In genomic region chr9:101077486-101077885, GRCm38 (mm10) we compare ENCODE assay signal across 7 mouse cellular contexts. TPM values are rescaled to one million over a fixed set of nuclear protein-coding genes. Genes with fewer than 3 reads are reported as not detected.
DNase-seq lines count a peak whose midpoint lies in the region; ATAC-seq lines count a peak whose summit lies in the region.

No protein-coding gene starts in this region.

- peak overlapping the region; percentile 100 for H3K9ac ChIP-seq in lung, embryonic 16.5 days (ENCODE audit: low read length)
- peak overlapping the region; percentile 31; the same call in 1 of the 2 replicates for H3K9ac ChIP-seq in limb, embryonic 12.5 days (replicated peaks)
- no peak overlapping the region for H3K9ac ChIP-seq in stomach, embryonic 15.5 days

- H3K27me3 ChIP-seq in lung, embryonic 16.5 days (ENCODE audit: control insufficient read depth, insufficient read depth, low read depth, low read length) = no peaks in the 10 kb centered on the region
- H3K27me3 ChIP-seq in forebrain, embryonic 10.5 days (ENCODE audit: poor library complexity, severe bottlenecking) = no peaks in the 10 kb centered on the region
- H3K27me3 ChIP-seq in limb, embryonic 12.5 days = no peaks in the 10 kb centered on the region
- no peaks in the 10 kb centered on the region for H3K27me3 ChIP-seq in stomach, embryonic 15.5 days (replicated peaks)

- H3K4me3 ChIP-seq in lung, embryonic 16.5 days (ENCODE audit: low read length) = peak overlapping the region; percentile 81
- H3K4me3 ChIP-seq in forebrain, embryonic 10.5 days = peak overlapping the region; percentile 76
- peak overlapping the region; percentile 96 for H3K4me3 ChIP-seq in limb, embryonic 12.5 days (replicated peaks)
- peak overlapping the region; percentile 96 for H3K4me3 ChIP-seq in stomach, embryonic 15.5 days (replicated peaks)

- no peak for DNase-seq in lung, postnatal 36 days
- DNase-seq in forebrain, embryonic 10.5 days (ENCODE audit: extremely low spot score, low spot score) = no peak
- no peak for DNase-seq in cerebellum, postnatal 10 days

- H3K4me1 ChIP-seq in lung, embryonic 16.5 days (replicated peaks; ENCODE audit: control insufficient read depth, insufficient read depth, low read length) = peaks cover 23% of the 10 kb centered on the region
- H3K4me1 ChIP-seq in forebrain, embryonic 10.5 days = peaks cover 50% of the 10 kb centered on the region
- H3K4me1 ChIP-seq in limb, embryonic 12.5 days (replicated peaks) = peaks cover 33% of the 10 kb centered on the region
- H3K4me1 ChIP-seq in stomach, embryonic 15.5 days = peaks cover 14% of the 10 kb centered on the region; the same call in 1 of the 2 replicates

- no peak overlapping the region for H3K27ac ChIP-seq in lung, embryonic 16.5 days (ENCODE audit: low read length)
- no peak overlapping the region for H3K27ac ChIP-seq in forebrain, embryonic 10.5 days
- no peak overlapping the region for H3K27ac ChIP-seq in limb, embryonic 12.5 days
- no peak overlapping the region for H3K27ac ChIP-seq in stomach, embryonic 15.5 days

- no peak for ATAC-seq in lung, embryonic 16.5 days (ENCODE audit: low read depth)
- no peak for ATAC-seq in limb, embryonic 12.5 days (ENCODE audit: insufficient number of reproducible peaks, insufficient read depth, low FRiP score, low TSS enrichment, low read depth)
- no peak for ATAC-seq in stomach, embryonic 15.5 days (ENCODE audit: insufficient read depth, low FRiP score, low read depth)
- no peak for ATAC-seq in CD4-positive, CD25-positive, alpha-beta regulatory T cell, adult 4 months

- no peaks in the 10 kb centered on the region for H3K36me3 ChIP-seq in lung, embryonic 16.5 days (ENCODE audit: control insufficient read depth, insufficient read depth, low read length)
- peaks cover 14% of the 10 kb centered on the region for H3K36me3 ChIP-seq in forebrain, embryonic 10.5 days (replicated peaks)
- no peaks in the 10 kb centered on the region; the same call in 1 of the 2 replicates for H3K36me3 ChIP-seq in limb, embryonic 12.5 days
- H3K36me3 ChIP-seq in stomach, embryonic 15.5 days = no peaks in the 10 kb centered on the region

- H3K4me2 ChIP-seq in lung, embryonic 16.5 days (ENCODE audit: low read depth, low read length) = peak overlapping the region; percentile 85
- H3K4me2 ChIP-seq in limb, embryonic 12.5 days = peak overlapping the region; percentile 78
- peak overlapping the region; percentile 73 for H3K4me2 ChIP-seq in stomach, embryonic 15.5 days

- no peaks in the 10 kb centered on the region for H3K9me3 ChIP-seq in lung, embryonic 16.5 days (ENCODE audit: control insufficient read depth, low read length)
- H3K9me3 ChIP-seq in forebrain, embryonic 10.5 days = no peaks in the 10 kb centered on the region
- H3K9me3 ChIP-seq in limb, embryonic 12.5 days = no peaks in the 10 kb centered on the region
- no peaks in the 10 kb centered on the region for H3K9me3 ChIP-seq in stomach, embryonic 15.5 days

RNA-seq across cellular contexts. Expression of gene Msl2, which starts 3.6 kb away (rescaled TPM):
- 3.7 and 3.9 TPM in 2 replicates for polyA plus RNA-seq in lung, embryonic 16.5 days (2015; fragmentation: Nextera tagmentation; extraction: Ambion mirVana)
- polyA plus RNA-seq in forebrain, embryonic 10.5 days (2016; fragmentation: Nextera tagmentation; extraction: Ambion mirVana) = 3.4 and 4.0 TPM in 2 replicates
- 8.9 and 10.6 TPM in 2 replicates for polyA plus RNA-seq in limb, embryonic 12.5 days (2016; fragmentation: Nextera tagmentation; extraction: Ambion mirVana)
- polyA plus RNA-seq in stomach, embryonic 15.5 days (2015; fragmentation: Nextera tagmentation; extraction: Ambion mirVana) = 5.3 and 6.3 TPM in 2 replicates
- 10 to 100 TPM in 1 of 2 experiments, 1 to 10 TPM in 1; 8.2 to 12.9 TPM for polyA plus RNA-seq in CD4-positive, CD25-positive, alpha-beta regulatory T cell, adult 4 months (2017; shearing (Covaris generic))

RNA-seq across cellular contexts. Expression of gene Pccb, which starts 42.8 kb away (rescaled TPM):
- 22.1 and 22.5 TPM in 2 replicates for polyA plus RNA-seq in lung, embryonic 16.5 days (2015; fragmentation: Nextera tagmentation; extraction: Ambion mirVana)
- polyA plus RNA-seq in forebrain, embryonic 10.5 days (2016; fragmentation: Nextera tagmentation; extraction: Ambion mirVana) = 12.3 and 14.1 TPM in 2 replicates
- 21.4 and 21.9 TPM in 2 replicates for polyA plus RNA-seq in limb, embryonic 12.5 days (2016; fragmentation: Nextera tagmentation; extraction: Ambion mirVana)
- polyA plus RNA-seq in stomach, embryonic 15.5 days (2015; fragmentation: Nextera tagmentation; extraction: Ambion mirVana) = 24.6 and 26.3 TPM in 2 replicates
- 10 to 100 TPM in 1 of 2 experiments, 1 to 10 TPM in 1; 9.7 to 12.9 TPM for polyA plus RNA-seq in CD4-positive, CD25-positive, alpha-beta regulatory T cell, adult 4 months (2017; shearing (Covaris generic))
